Mouse (Mus musculus) left cerebral cortex, adult 2 months (tissue): ENCODE results near the gene Mcur1. TPM values are rescaled to one million over a fixed set of nuclear protein-coding genes. Genes with fewer than 3 reads are reported as not detected.
A peak's percentile ranks its signal among the peaks of the same experiment; 100 is the strongest.

Source experiments
- DNase-seq, 2 experiments: peaks; one replicate each; pipeline ENCODE4 v3.0.0; 2021 to 2022; ENCODE audit warnings: low spot score in 2 of 2, mixed read lengths in 1 of 2; ENCODE audit errors: extremely low spot score in 1 of 2
- H3K27ac ChIP-seq: fragments of 200-600 bp; 2 replicates; pipeline ENCODE4 v1.8.1; 2022
- H3K4me3 ChIP-seq: fragments of 200-600 bp; 2 replicates; pipeline ENCODE4 v1.8.1; 2022
- CTCF ChIP-seq: fragments of 200-600 bp; IDR thresholded peaks from 2 replicates; pipeline ENCODE4 v1.8.1; 2022; ENCODE audit warnings: antibody characterized with exemption, mild to moderate bottlenecking, moderate library complexity
- intact Hi-C: fragments of 180-260 bp; cut with DNase I; formaldehyde crosslinking; loops from one replicate; pipeline ENCODE4 v1.15.1; 2025
- total RNA-seq, 2 experiments: library from RNA; stranded (reverse); gene quantifications; 2 replicates each; pipeline ENCODE4 v1.2.3; 2021

Gene Mcur1
- total RNA-seq, 2 experiments from 2014 or later, result 15.8 to 17.8 TPM

GRCm38 (mm10) chr13:43497769-43498168, 62.2 kb downstream of the Mcur1 start:
- TF ChIP-seq CTCF, result peak; percentile 36
- no peak for DNase-seq

GRCm38 (mm10) chr13:43496660-43497059, 63.3 kb downstream of the Mcur1 start:
- Histone ChIP-seq H3K27ac (0 out of 2 replicates have a peak overlapping the region, but pooled peaks have one; percentile 40), H3K4me3 (no peak overlapping the region)
- intact Hi-C loops, result no loop called here
- DNase-seq, result no peak
- TF ChIP-seq CTCF, result no peak

More at GRCm38 (mm10) chr13:43497769-43498168, 62.2 kb downstream of the Mcur1 start:
- Histone ChIP-seq H3K4me3 (no peak overlapping the region), H3K27ac (no peak overlapping the region)
- intact Hi-C loops, result no loop called here

GRCm38 (mm10) chr13:43495645-43496044, 64.3 kb downstream of the Mcur1 start:
- no peak overlapping the region for H3K4me3 ChIP-seq
- DNase-seq, result no peak
- TF ChIP-seq CTCF, result no peak
- peak overlapping the region; percentile 47; the same call in 1 of the 2 replicates for H3K27ac ChIP-seq
- intact Hi-C loops, result no loop called here

- no peak for DNase-seq
- TF ChIP-seq CTCF, result no peak
- peak overlapping the region; percentile 44 for H3K27ac ChIP-seq
- H3K4me3 ChIP-seq, result no peak overlapping the region
- intact Hi-C loops, result no loop called here
Observed at GRCm38 (mm10) chr13:43493725-43494124, 66.3 kb downstream of the Mcur1 start.

GRCm38 (mm10) chr13:43493058-43493481, 66.9 kb downstream of the Mcur1 start:
- H3K27ac ChIP-seq, result peak overlapping the region; percentile 44
- intact Hi-C loops, result no loop called here
- DNase-seq, result peak in 1 of 2 experiments; percentile 36
- no peak for TF ChIP-seq CTCF
- H3K4me3 ChIP-seq, result no peak overlapping the region

Other genes starting within 250 kb of the Mcur1 start
- gene Sirt5, start 194.7 kb downstream of the Mcur1 start, total RNA-seq, result 10 to 100 TPM; 14.5 to 20.1 TPM
- 10 to 100 TPM; 61.1 to 72.1 TPM for gene Nol7, start 161.8 kb downstream of the Mcur1 start, total RNA-seq
- 100 to 1,000 TPM; 102 to 105 TPM for gene Ranbp9, start 78.9 kb downstream of the Mcur1 start, total RNA-seq
- 1 to 10 TPM; 7.6 to 7.8 TPM for gene Rnf182, start 55.5 kb upstream of the Mcur1 start, total RNA-seq
- 1 to 10 TPM; 8.0 to 9.4 TPM for gene Cd83, start 224.6 kb upstream of the Mcur1 start, total RNA-seq